Mouse (Mus musculus) retina, postnatal 7 days (tissue): ENCODE results near the gene Harbi1.

Experiments
- DNase-seq: peaks from one replicate; pipeline ENCODE4 v3.0.0-alpha.2; 2012; ENCODE audit warnings: low read depth, low spot score

Gene Harbi1

DNA sequence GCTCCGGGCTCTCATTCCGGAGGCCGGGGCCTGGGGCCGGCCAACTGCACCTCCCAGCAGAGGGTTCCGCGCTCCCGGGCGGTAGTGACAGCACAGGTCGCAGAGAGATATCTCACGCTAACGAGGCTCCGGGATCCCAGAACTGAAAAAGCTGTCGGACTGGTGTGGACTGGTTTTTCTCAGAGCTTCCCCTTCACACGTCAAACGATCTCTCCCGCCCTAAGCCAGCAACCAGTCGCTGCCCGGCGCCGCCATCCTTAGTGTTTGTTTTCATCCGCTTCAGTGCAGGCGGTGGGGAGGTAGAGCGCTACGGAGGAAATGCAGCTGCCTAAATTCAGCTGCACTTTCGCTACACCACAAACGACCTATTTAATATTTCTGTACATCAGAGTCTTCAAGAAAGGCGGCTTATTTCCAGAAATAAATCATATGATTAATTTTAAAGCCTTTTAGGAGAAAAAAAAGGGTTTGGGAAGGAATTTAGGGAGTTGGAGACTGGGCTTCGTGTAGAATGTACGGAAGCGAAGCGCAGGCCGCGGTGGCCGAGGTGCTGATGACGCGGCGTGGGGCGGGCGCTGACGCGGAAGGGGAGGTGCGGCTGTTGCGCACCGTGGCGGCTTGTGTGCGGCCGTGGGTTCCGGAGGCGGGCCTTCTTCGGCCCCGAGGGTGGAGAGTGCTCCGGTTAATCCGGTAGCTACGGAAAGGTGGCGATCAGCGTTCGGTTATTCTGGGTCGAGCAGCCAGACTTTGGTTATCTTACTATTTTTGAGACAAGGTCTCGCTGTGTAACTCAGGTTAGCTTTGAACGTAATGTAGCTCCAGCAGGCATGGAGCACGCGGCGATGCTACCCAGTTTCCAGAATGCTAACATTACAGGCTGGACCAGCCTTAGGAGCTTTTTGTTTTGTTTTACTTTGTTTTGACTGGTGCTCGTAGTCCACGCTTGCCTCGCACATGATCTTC is at the start of gene Harbi1, which contains the start of gene Atg13:
TSS of gene Harbi1 (plus strand) at position 581 of the 963 bp plus-strand sequence.
TSS of gene Atg13 (minus strand) at position 305 of the 963 bp plus-strand sequence.
- peak; percentile 89 for DNase-seq

- no peak for DNase-seq
Observed at GRCm38 (mm10) chr2:91660981-91661380, 49.7 kb upstream of the Harbi1 start.

DNA sequence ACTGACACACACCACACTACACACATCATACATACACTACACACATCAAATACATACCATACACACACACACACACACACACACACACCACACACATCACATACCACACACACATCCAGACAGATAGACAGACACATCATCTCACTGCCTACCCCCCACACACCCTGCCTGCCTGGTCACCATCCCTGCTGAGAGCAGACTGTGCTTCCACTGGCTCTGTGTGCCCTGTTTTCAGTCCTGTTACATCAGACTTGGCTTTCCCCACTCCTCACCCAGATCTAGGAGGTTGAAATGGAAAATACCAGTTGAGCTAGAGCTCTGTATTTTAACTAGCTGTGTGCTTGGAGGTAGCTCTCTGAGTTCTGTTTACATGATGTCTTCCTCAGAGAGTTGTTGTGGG is 45.9 kb upstream of the Harbi1 start:
- no peak for DNase-seq

DNA sequence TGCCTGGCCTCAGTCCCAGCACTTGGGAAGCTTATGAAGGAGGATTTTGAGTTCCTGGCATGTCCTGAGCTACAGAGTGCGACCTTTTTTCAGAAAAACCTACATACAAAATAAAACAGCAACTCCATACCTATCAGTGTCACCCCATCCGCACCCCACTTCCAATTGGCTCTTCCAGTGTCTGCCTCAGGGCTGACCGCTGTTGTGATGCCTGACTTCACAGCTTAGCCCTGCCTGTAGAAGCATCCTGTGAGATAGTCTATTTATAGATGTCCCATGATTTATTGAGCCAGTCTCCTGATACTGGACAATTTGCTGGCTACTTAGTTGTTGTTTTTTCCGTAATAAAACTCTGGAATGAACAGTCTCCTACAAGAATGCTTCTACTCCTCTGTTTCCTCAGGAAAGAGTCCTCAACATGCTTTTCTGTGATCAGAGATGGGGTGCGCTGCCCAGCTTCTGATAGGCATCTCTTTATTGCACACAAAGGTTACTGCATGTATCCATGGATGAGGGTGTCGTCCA is 44.2 kb upstream of the Harbi1 start:
- no peak for DNase-seq

- DNase-seq, result no peak
Observed at GRCm38 (mm10) chr2:91667747-91668146, 42.9 kb upstream of the Harbi1 start.

GRCm38 (mm10) chr2:91669326-91669725 is 41.3 kb upstream of the Harbi1 start:
- DNase-seq, result no peak

GRCm38 (mm10) chr2:91670038-91670437 is 40.6 kb upstream of the Harbi1 start:
- DNase-seq, result no peak

GRCm38 (mm10) chr2:91673587-91673986 is 37.1 kb upstream of the Harbi1 start:
- no peak for DNase-seq

- DNase-seq, result no peak
Observed at GRCm38 (mm10) chr2:91674895-91675294, 35.8 kb upstream of the Harbi1 start.

DNA sequence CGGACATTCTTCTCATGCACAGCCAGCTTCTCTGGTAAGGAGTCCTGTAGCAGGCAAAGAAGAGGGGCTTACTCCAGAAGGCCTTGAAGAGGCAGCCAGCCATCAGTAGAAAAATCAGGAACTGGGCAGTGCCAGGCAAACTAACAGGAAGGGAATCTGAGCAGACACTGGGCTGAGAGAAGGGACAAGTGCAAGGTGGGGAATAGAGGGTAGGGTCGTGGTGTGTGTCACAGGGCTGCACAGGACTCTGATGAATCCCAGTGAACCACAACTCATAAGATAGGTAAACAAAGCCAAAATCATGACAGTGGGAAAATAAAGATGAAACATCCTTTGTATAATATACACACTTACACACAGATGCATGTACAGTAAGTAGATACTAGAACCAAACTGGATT is 34.2 kb upstream of the Harbi1 start:
- no peak for DNase-seq

- no peak for DNase-seq
Observed at GRCm38 (mm10) chr2:91676961-91677360, 33.7 kb upstream of the Harbi1 start.

DNA sequence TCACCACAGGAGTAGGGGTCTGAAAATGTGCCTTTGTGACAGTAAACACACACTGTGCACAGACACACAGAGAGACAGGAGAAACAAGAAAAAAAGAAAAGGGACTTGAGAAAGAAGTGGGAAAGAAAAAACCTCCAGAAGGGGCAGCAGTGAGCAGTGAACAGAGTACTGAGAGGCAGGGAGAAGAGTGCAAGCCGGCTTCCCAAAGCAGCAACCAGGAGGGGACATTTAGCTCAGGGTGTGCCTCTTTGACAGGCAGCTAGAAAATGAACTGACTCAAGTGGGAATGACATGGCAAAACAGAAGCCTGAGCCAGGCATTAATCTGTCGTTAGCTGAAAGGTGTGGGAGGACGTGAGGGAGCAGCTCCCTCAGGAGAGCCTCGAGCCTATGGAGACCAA is 27.8 kb upstream of the Harbi1 start:
- DNase-seq, result peak; percentile 31

- no peak for DNase-seq
Observed at GRCm38 (mm10) chr2:91683919-91684318, 26.7 kb upstream of the Harbi1 start.

DNA sequence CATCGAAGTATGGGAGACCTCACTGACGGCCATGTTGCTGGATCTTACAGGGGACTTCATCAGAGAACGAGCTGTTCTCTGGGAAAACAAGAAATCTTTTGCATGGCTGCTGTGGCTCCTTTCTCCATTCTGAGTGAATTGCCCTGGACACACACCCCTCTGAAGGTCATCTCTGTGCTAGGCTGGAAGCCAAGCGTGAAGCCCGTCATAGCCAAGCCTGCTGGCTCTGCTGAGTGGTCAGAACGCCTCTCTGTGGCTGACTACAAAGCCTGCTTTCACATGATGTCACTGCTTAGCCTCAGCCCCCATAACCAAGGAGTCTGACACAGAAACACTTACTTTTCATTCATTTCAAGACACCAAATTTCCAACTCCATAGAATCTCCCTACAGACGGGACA is 21.2 kb upstream of the Harbi1 start:
- no peak for DNase-seq

DNA sequence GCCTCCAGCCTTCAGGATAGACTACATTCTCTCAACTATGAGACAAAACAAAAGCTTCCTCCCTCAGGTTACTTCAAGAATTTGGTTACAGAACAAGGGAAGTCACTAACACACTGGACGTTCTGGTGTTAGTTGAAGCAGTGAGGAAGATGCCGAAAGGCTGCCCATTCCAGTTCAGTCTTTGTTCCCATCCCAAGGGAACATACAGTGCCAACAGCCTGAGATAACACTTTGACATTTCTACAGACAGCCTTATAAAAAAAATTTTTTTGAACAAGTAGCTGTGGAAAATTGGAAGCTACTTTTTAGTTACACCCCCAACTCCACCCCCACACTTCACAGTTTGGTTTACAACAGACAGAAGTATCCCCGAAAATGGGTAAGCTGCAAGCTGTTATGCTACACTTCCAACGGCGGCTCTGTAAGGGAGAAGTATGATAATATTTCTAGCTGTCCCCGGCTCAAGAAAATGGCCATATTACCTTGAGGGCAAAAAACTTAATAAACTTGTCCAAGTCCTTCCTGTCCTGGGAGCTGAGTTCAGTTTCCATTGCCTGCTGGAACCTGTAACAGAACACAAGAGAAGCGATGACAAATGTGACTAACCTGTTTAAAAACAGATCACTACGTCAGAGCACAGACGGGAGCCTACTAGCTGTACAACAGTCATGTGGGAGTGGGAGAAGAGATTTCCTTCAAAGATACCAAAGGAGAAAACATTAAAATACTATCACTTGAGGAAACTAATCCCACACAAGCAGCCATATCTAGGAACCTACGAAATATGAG is 15.0 kb upstream of the Harbi1 start:
- no peak for DNase-seq

DNA sequence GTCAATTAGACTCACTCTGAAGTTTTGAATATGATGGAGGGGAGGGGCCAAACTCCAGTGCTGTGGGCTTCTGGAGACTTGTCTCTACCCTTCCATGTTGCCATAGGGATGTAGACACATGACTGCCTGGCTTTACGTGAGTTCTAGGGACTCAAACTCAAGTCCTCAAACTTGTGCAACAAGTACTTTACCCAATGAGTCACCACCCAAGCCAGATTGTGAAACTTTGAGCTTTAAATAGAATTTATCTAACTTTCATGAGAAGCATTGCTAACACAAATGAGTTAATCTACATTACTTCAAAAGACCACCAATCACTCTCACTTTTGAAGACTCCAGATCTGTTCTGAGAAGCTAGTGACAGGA is 14.4 kb upstream of the Harbi1 start:
- no peak for DNase-seq

DNA sequence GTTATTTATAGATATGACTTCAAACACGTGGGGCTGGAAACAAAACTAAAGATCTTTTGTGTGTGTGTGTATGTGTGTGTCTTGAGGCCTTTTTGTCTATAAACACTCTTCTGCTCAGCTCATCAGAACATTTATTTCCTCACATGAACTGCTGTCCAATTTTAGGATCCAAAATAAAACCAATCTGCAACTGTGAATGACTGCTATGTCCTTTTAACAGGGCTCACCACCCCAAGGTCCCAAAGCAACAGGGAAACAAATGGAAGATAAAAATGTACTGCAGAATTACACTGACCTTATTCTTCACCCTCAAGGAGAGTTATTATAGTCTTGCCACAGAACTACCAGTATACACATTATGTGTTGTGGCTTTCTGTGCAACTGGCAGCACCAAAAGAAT is 11.4 kb upstream of the Harbi1 start:
- DNase-seq, result no peak

DNA sequence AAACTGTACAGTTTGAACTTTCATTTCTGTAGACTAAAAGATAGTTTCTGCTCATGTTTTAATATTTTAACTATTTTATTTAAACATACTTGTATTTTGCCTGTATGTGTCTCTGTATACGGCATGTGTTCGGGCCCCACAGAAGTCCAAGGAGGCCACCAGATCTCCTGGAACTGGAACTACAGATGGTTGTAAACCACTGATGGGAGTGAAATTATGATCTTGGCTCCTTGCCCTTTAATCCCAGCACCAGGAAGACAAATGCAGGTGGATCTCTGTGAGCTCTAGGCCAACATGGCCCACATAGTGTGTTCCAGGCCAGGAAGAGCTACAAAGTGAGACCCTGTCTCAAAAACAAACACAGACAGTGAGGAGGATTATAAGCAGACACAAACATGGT is 9.3 kb upstream of the Harbi1 start:
- no peak for DNase-seq

GRCm38 (mm10) chr2:91705736-91706135 is 4.9 kb upstream of the Harbi1 start:
- no peak for DNase-seq

DNA sequence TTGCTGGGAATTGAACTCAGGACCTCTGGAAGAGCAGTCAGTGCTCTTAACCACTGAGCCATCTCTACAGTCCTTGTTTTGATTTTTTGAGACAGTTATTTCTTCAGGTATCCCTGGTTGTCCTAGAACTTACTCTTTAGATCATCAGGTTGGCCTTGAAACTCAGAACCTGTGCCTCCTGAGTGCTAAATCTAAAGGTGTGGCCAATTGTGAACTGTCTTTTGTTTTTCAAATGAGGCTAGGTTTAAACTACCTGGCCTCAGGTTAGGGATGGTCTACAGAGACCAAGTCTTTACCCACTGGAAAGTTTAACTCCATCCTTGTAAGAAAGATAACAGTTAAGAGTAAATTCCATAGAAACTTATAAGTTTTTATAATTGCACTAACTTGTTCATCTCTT is 4.2 kb upstream of the Harbi1 start:
- no peak for DNase-seq

DNA sequence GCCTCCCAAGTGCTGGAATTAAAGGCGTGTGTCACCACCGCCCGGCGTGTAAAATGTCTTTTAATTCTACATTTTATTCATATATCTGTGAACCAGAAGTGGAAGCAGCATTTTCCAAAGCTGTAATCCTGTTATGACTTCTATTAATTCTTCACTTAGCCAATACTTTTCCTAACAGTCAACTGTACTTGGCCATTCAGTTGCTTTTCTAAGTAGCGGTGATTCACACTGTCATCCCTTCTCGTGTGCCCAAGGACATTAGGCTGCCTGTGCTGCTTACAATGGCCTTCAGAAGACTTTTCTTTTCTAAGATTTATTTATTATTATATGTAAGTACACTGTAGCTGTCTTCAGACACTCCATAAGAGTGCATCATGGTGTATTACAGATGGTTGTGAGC is 2.3 kb upstream of the Harbi1 start:
- no peak for DNase-seq

- DNase-seq, result no peak
Observed at GRCm38 (mm10) chr2:91711256-91711925, 739 bp downstream of the Harbi1 start.
